Mouse (Mus musculus) c-Kit-negative CD71-positive TER-119-positive erythroid progenitor cells, embryonic 14.5 days (primary cell): ENCODE results near the gene Dock9.

Experiments
- DNase-seq: peaks from one replicate; pipeline ENCODE4 v3.0.0-alpha.2; 2013; ENCODE audit warnings: low read depth, low spot score

Gene Dock9

DNA sequence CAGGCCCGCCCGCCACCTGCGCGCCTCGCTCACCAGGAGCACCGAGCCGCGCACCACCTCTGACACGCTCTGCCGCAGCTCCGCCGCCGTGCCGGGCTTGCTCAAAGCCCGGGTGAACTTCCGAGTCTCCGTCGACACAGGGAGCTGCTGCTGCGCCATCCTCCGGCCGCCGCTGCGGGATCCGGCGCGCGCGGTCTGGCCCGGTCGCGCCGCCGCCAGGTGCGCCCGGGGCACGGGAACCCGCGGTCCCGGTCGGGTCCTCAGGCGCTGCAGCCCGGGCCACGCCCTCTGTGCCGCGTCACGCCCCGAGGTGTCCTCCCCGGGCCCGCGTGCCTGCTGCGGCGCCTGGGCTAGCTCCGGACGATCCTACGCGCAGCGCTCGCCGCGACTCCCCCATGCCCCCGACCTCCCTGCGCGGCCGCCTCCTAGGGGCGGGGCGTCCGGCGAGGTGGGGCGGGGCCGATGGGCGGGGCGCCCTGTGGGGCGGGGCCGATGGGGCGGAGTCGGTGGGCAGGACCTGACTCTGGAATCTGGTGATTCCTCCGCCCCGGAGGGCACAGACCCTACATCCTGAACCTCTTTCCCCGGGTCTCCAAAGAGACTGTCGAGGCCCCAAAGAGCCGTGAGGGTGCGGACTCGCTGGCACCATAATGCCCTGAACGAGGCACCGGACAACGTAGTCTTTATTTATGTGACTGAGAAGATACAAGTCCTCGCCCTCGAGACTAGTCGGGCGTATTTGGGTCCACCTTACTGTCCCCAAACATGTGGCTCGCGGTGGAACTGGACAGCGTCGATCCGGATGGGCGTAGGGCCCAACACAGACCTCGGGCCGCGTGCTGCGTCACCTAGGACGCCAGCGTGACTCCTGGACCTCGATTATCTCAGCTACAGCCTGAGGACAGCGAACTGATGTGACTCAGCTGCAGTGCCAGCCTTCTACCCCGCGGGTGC lies at the start of gene Dock9:
TSS of gene Dock9 (minus strand) at position 381 of the 954 bp plus-strand sequence.
- peak; percentile 40 for DNase-seq

DNA sequence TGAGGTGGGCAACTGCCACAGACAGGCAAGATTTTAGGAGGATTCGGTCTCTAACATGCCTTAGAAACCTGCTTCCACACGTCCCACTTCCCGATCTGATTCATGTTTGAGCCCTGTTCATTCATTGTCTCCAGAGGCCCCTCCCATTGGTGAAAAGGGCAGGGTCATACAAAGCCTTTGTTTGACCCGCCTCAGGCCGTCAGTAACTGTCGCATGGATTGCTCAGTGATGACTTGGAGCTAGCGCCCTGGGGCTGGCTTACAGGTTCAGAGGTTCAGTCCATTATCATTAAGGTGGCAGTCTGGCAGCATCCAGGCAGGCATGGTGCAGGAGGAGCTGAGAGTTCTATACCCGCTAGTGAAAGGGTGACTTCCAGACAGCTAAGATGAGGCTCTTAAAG lies 46.8 kb upstream of the Dock9 start:
- no peak for DNase-seq

DNA sequence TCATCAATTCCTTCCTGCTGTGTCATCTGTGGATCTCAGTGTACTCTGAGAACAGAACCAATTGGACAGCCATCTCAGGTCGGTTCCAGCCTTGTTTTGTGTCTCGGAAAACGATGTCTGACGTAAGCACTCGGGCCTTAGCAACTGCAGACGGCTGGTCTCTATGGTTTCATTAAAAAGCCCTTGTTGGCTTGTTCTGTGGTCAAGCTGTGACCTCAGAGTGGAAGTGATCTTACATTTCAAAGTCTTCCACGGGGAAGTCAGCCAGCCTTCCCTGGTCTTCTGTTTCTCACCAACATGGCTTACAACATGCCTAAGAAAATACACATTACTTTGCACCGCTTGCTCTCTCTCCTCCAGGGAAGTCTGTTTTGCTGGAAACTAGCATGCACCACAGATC lies 42.6 kb upstream of the Dock9 start:
- no peak for DNase-seq

DNA sequence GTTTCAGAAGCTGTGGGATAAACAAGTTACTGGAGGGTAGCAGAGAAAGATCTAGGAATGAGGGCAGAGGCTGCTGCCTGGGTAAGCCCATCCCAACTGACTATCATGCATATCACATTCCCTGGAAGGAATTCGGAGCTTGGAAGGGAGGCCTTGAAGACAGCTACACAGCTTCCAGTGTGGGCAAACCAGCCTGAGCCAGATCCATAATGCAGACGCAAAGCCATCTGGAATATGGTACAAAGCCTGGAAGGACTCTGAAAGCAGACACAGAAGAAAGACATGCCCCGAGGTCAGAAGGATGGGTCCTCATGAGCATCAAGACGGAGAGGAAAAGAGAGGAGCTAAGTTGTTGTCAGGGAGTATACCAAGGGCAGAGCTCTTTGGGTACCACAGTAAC lies 40.5 kb upstream of the Dock9 start:
- no peak for DNase-seq

DNA sequence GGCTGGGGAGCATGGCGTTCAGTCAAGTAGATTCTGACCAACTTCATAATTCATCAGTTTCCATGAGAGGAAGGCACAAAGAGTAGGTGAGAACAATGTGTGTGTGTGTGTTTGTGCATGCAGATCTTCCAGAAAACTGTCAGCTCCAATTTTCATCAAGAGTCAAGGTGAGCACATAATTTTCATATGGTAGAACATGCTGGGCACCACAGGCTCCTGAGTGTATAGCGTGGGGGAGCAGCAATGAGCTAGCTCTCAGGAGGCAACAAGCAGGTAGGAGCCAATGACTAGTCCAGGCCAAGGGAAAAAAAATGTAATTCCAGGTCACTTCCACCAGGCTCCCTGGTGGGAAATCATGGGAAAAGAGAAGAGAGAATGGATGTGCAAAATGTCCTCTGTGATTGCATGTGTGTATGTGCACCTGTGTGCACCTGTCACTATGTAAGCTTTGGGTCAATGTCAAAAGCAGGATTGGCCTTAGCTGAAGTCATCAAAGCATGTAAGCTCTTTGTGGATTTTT lies 35.4 kb upstream of the Dock9 start:
- DNase-seq: no peak

DNA sequence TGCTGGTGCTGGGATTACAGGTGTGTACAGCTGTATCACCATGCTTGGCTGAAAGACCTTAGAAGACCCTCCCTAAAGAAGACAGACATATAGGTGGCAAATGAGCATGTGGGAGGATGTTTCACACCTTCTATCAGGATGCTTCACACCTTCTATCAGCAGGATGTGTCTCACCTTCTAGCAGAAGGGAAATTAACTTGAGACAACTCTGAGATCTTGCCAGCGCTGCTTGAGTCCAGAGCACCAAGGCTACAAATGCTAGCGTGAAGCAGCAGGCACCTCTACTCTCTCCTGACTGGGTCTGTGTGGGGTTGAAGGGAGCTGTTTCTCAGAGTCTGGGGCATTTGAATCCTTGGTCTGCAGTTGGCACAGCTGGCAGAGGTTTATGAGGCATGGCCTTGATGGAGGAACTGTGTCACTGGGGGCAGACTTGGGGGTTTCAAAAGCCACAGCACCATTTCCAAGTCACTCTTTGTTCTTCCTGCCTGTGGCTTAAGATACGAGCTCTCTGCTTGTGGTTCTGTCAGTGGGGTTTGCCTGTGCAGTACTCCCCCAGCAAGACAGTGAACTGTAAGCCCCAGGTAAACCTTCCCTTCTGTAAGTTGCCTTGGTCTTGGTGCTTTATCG lies 32.3 kb upstream of the Dock9 start:
- DNase-seq: no peak

DNA sequence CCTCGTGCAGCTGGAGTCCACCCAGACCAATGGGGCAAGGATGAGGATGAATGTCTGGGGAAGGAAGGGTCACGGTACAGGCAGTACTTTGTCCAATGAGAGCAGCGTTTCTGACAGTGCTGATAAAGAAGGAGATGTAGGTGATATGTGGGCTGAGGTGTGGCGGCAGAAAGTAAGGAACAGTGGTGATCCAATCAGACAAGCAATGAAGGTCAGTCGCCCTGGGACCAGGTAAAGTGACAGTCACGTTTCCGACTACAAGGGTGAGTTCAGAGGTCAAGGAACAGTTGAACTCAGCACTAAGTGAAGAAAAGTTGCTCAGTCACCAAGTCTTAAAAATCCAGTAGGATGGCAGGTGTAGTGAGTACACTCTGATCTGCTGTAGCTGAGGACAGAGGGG lies 29.5 kb upstream of the Dock9 start:
- DNase-seq: no peak

DNA sequence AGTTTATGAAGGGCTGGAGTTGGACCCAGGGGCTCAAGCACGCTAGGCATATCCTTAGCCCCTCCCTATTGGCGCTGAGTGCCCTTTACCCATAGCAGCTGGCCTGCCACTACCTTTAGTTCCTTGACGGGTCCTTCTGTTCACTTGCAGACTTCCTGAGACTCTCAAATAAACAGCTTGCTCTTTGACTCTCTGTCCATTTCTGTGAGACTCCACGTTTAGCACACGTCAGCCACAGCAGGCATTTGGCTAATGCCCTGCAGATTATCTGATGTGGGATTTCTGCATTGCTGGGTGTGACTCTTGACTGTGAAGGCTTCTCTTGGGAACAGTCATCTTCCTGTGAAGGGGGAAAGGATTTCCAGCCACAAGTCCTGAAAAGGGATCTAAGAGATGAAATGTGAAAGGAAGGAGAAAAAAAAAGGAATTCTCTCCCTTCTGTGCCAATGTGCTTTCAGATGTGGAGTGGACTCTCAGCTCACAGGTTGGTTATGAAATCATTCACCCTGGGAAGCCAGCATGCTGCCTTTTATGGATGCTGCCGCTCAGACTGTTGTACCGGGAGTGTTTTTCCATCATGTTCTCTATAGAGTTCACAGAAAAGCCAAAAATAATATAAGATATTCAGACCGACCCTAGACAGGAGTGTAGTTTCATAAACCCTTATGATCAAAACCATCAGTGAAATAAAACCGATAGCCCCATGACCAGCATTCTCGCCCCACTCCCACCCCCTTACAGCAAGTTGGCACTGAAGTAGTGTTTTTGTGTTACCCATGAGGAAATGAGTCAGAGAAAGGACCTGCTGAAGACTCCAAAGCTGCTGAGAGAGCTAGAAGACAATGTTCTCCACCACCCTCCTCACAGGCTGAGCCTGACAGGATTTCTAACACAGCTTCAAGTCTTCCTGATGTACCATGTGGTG lies 28.1 kb upstream of the Dock9 start:
- no peak for DNase-seq

DNA sequence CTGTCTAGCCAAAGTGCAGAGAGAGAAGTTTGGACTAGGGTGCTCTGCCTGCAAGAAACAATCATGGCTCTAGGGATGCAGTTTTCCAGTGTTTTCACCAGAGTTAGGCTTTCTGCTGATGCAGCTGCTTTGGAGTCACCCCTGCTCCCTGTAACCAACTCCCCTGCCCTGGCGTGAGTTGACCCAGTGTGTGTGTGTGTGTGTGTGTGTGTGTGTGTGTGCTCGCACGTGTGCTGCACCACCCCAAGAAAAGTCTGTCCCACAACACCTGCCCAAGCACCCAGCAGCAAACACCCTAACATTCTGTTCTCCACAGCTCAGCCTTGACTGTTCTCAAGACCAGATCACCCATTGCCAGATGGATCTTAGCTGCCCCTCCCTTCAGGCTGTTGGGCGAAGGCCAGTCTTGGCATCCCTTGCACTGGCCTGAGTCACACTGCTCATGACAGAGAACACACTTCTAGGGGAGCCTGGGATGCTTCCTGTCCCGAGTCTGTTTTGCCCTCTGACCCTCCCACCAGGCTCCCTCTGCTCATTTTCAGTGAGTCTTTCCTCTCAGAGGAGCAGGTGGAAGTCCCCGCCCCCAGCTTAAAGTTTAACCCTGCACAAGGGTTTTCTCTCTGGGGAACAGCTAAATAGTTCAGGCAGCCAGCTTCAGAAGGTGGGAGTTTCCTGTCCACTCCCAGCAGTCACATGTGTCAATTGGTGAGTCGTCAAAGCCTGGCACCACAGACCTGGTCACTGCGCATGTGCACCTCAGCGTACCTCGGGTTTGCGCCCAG lies 26.9 kb upstream of the Dock9 start:
- no peak for DNase-seq

DNA sequence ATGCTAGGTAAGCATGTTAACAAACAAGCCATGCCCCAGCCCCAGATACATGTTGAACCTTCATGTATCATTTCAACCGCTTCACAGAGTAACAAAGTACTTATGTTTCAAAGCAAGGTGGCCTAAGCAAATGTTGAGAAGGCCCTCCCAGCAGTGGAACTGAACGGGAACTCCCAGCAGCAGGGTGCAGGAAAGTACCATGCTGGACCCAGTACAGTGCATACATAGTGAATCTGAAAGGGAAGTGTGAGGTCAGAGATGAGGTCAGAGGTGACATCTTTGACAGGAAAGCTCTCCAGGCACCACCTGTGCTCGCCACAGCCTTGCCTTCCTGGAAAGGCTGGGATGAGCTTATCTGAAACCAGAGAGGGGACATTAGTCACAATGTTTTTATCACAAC lies 25.4 kb upstream of the Dock9 start:
- DNase-seq: no peak

DNA sequence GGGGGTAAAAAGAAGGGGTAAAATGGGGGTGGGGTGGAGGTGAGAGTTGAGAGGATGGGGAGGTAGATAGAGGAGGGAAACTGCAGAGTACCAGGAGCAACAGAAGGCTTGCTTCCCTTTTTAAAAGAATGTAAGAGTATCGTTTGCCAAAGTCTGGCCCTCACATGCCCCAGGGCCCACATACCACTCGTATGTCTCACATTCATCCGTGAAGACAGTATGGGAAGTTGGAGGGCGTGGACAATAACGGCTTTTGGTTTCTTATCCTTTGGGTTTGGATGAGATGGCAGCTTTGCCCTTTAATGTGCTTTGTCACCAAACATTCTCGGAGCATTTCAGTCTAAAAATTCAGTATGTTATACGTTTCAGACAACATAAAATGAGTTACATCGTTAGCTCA lies 24.9 kb upstream of the Dock9 start:
- no peak for DNase-seq

DNA sequence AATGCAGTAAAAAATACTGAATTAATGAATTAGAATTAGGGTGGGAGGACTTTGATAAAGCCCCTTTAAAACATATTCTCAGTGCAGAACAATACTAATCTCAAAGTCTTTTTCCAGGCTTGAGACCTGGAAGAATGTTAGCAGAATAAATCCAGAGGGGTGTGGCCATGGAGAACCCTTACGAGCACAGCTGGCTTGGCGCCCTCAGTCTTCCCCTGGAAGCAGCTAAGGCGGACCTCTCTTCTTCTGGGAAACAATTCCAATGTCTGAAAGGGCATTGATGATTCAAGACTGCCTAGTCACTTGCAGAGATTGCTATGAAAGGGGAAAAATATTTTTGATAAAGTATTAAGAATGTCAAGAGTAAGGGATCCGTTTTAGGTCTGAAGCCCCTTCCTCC lies 9.2 kb upstream of the Dock9 start:
- DNase-seq: no peak

DNA sequence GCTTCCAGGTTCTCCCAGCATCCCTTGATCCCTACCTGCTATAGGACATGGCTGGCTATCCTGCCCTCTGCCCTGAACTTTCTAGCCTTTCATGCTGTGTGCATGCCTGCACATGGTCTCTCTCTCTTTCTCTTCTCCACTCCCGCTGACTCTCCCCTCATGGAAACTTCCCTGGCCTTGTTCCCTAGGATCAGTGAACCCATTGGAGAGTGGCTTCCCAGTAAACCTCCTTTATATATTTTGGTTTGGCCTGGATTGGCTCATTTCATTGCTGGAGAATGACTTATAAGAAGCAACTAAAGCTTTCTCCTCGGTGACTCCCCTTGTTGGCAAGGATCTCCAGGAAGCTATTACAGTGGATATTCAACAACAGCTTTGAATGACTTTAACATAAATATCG lies 8.7 kb upstream of the Dock9 start:
- DNase-seq: no peak

DNA sequence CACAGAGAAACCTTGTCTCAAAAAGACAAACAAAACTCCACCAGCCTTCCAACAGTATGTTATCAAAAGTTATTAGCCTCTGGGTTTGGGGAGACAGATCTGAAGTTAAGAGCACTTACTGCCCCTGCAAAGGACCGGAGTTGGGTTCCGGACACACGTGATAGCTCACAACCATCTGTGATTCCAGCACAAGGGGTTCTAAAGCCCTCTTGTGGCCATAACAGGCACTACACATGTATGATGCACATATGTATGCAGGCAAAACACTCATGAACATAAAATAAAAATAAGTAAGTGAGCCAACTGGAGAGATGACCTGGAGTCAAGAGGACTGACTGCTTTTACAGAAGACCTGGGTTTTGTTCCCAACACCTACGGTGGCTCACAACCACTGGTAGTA lies 6.8 kb upstream of the Dock9 start:
- peak; percentile 24 for DNase-seq

DNA sequence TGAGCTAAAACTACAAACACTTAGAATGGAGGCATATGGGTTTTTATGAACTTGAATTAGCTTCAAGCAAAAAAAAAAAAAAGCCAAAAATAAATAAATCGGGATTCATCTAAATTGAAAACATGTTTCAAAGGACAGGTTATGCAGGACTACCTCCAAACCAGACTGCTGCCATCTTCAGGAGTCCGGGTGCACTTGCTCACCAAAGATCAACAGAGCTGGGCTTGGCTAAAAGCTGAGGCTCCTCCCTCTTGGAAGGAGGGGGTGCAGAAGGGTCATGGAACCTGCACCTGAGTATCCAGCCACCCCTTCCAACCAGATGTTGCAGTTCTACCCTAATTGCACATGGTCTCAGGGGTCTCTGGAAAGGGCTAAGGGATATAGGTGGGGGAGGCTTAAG lies 3.3 kb upstream of the Dock9 start:
- no peak for DNase-seq

DNA sequence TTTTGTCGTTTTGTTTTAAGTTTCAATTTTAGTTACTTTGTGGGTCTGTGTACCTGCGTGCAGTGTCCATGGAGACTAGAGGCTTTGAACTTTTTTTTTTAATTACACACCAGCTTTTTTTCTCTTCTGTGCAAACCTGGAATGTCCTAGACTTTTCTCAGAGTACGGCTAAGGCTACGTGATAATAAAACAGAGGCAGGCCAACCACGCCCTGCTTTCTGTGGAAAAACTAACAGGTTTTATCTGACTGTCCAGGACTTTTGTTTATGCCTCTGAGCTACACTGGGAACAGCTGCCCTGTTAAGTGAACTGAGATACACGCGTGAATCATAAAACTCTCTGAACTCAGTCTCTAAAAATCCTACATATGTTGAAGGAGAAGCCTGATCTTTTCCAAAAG lies 1.5 kb upstream of the Dock9 start:
- no peak for DNase-seq

DNA sequence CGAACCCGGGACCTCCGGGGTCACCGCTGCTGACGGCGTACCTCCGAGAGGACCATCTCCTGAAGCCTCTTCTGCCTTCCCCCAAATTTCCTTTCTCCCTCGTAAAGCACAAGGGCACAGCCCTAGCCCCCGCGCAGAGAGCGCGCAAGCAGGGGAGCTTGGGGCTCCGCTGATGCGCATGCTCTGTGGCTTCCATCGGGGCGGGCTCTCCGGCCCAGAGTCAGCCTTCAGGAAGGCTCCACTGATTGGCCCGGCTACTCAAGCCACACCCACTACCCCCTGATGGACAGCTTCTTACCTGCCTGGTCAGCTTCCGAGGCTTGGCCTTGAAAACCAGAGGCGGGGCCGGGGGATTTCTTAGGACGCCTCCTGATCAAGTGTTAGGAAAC lies 768 bp upstream of the Dock9 start:
- DNase-seq: peak; percentile 59

DNA sequence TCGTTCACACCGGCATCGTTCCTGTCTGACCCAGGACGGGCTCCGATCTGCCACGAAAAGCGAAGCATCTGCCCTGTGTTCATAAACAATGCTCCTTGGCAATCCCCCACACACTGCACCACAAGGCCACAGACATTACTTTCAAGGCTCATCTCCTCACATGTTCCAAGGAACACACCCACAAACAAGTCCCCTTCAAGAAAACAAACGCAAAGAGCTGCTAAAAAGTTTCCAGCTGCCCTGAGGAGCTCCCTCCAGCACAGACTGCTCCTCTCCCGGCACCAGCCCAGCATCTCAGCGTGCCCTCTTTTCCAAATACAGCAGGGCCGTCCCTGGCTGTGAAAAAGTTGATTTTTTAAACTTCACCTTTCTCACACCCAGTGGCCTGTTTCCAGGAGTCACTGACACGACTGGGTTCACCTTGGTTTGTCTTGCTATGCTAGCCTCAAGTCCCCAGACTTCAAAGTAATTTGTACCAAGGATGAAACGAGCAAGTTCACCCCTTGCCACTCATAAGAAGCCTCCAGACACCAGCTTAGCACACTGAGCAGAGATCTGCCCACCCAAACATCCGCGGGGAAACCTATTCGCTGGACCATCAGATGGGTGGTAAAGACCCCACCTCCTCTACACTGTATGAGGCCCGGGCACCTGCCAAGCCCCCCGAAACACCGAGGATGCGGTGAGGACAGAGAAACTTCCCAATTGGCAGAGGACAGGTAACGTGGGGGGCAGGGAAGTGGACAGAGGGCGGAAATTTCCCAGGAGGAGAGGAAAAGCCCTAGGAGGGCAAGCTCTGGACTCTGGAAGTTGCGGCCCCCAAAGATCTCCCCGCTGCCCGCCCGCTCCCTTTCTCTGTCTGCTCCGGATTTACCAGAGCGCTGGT lies 823 bp downstream of the Dock9 start:
- DNase-seq: no peak

DNA sequence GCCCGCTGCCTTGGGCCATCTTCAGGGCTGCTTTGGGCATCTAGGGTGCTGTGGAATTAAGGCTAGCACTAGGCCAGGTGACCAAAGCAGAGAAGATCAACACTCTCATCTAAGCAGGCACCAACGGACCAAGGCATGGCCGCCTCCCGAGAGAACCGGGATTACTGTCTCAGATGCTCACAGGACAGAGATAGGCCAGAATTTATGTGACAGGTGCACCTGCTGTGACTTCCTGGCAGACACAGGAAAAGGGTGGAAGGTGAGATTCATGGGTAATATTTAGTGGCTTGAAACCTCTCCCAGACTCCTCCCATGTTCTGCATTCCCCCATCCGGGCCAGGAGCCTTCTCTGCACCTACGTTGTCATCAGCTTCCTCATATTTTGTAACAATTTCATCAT lies 2.1 kb downstream of the Dock9 start:
- DNase-seq: no peak

DNA sequence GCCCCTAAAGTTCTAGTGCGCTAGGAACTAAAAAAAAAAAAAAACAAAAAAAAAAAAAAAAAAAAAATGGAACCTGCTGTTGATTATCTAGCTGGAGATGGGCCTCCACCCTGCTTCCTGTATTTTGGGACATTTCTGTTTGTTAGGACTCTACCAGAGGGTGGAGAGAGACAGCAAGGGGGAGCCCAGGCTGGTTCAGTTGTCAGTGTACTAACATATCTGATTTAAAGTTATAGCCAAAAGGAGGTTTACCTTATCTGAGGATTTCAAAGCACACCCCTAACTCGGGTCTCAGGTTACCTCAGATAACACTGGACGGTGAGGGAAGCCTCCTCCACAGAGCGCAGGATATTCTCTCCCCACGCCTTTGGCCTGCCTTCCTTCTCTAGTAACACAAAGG lies 4.0 kb downstream of the Dock9 start:
- no peak for DNase-seq
